Comparison of ENCODE assay signal across 16 mouse cellular contexts in the genomic region with DNA sequence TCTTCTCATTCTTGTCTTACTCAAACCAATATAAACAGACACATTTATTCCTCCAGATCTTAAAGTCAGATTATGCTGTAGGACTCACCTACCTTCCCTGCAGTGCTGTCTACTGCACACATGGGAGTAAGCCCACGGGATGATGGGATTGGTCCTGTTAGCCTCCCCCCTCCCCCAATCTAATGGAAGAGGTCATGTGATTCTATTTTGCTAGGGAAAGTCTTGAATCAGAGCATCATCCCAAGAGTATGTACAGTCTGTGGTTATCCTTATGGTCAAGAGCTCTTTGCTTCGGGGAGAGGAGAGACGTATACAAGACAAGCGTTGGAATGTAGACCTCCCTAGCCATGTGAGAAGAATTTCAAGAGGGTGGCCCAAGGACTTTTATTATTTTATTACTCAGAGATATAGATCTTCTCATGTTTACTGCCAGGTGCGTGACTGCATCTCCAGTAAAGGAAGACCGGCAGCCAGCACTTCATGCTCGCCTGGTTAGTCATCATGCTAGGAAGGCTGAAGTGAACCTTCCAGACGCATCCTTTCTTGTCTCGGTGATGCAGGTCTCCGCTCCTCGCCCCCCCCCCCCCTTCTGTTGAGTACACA.
"Had no signal": no experiment of that assay in that cellular context is flagged by ENCODE, and none has a peak within 500 bp of the region (broad histone marks: within the 10 kb centered on the region; RNA-seq: fewer than 3 reads in every experiment).

No protein-coding gene starts in this region.

- H3K9me3 ChIP-seq: limb, embryonic 12.5 days; liver, embryonic 13.5 days; lung, embryonic 15.5 days; midbrain, embryonic 10.5 days; neural tube, embryonic 12.5 days had no signal

- H3K4me3 ChIP-seq: left cerebral cortex, adult 2 months; limb, embryonic 12.5 days; liver, embryonic 13.5 days; lung, embryonic 15.5 days; midbrain, embryonic 10.5 days; neural tube, embryonic 12.5 days had no signal

- H3K4me2 ChIP-seq: limb, embryonic 12.5 days; liver, embryonic 13.5 days; lung, embryonic 15.5 days; neural tube, embryonic 12.5 days had no signal

- DNase-seq: kidney, postnatal 14 days; liver; liver, embryonic 13.5 days; liver, postnatal 0 days; lung, postnatal 36 days; midbrain, embryonic 14.5 days; retina, postnatal 1 day; right cerebral cortex, postnatal 4 days; spleen, adult 18-20 months; thymus, adult 18-20 months; thymus, postnatal 25 days had no signal

- H3K9ac ChIP-seq: limb, embryonic 12.5 days; liver, postnatal 0 days; lung, embryonic 15.5 days; neural tube, embryonic 12.5 days had no signal

- H3K27me3 ChIP-seq: liver, embryonic 13.5 days; lung, embryonic 15.5 days; neural tube, embryonic 12.5 days had no signal

- ATAC-seq: liver, postnatal 0 days had no signal

- H3K36me3 ChIP-seq: limb, embryonic 12.5 days; lung, embryonic 15.5 days; midbrain, embryonic 10.5 days; neural tube, embryonic 12.5 days had no signal

- H3K27ac ChIP-seq: left cerebral cortex, adult 2 months; limb, embryonic 12.5 days; lung, embryonic 15.5 days; midbrain, embryonic 10.5 days; neural tube, embryonic 12.5 days had no signal
